Mouse (Mus musculus) hindbrain, embryonic 11.5 days (tissue): ENCODE data around the gene Grip1. TPM values are rescaled to one million over a fixed set of nuclear protein-coding genes. Genes with fewer than 3 reads are reported as not detected.
A peak's percentile ranks its signal among the peaks of the same experiment; 100 is the strongest.

Experiments
- ATAC-seq: fragments of 200-750 bp; cut with Nextera tagmentation; 2 replicates; pipeline ENCODE4 v1.8.0; 2017; ENCODE audit warnings: mild to moderate bottlenecking, moderate TSS enrichment, moderate library complexity; ENCODE audit not compliant: low FRiP score
- DNase-seq: peaks from one replicate; pipeline ENCODE4 v3.0.0-alpha.2; 2015; ENCODE audit warnings: low spot score
- H3K27ac ChIP-seq: fragments of 300-500 bp; sonication (generic); 2 replicates; pipeline ENCODE4 v1.5.1; 2014; ENCODE audit warnings: mild to moderate bottlenecking, low read depth, low read length
- H3K27me3 ChIP-seq: fragments of 300-500 bp; sonication (generic); 2 replicates; pipeline ENCODE4 v1.6.1; 2014; ENCODE audit warnings: mild to moderate bottlenecking, low read length, moderate library complexity, mixed read lengths; ENCODE audit not compliant: control insufficient read depth, insufficient read depth
- H3K36me3 ChIP-seq: fragments of 300-500 bp; sonication (generic); 2 replicates; pipeline ENCODE4 v1.6.1; 2014; ENCODE audit warnings: mild to moderate bottlenecking, low read length, moderate library complexity, mixed read lengths; ENCODE audit not compliant: control insufficient read depth, insufficient read depth
- H3K4me1 ChIP-seq: fragments of 300-500 bp; sonication (generic); replicated peaks from 2 replicates; pipeline ENCODE4 v1.6.1; 2014; ENCODE audit warnings: low read length, mixed read lengths; ENCODE audit not compliant: control insufficient read depth, insufficient read depth
- H3K4me2 ChIP-seq: fragments of 300-500 bp; sonication (generic); replicated peaks from 2 replicates; pipeline ENCODE4 v1.6.1; 2014; ENCODE audit warnings: mild to moderate bottlenecking, low read depth, low read length
- H3K4me3 ChIP-seq: fragments of 300-500 bp; sonication (generic); 2 replicates; pipeline ENCODE4 v1.5.1; 2014; ENCODE audit warnings: low read depth, low read length
- H3K9ac ChIP-seq: fragments of 300-500 bp; sonication (generic); 2 replicates; pipeline ENCODE4 v1.6.1; 2014; ENCODE audit warnings: low read depth, low read length
- H3K9me3 ChIP-seq: fragments of 300-500 bp; sonication (generic); 2 replicates; pipeline ENCODE4 v1.6.1; 2016; ENCODE audit warnings: low read length; ENCODE audit not compliant: control insufficient read depth
- WGBS: fragments of 180-500 bp; shearing (Covaris S2); extraction: QIAGEN DNeasy Blood & Tissue Kit; methylation state at CpG from one replicate; pipeline ENCODE4 v1.1.7; 2014; 5-methylcytosine and 5-hydroxymethylcytosine counted together
- polyA plus RNA-seq: library from polyadenylated mRNA; unstranded; fragments of >200 nt; fragmentation: Nextera tagmentation; extraction: Ambion mirVana; gene quantifications from 2 replicates; pipeline ENCODE4 v1.2.1, GENCODE M21; 2014

The Grip1 gene
- polyA plus RNA-seq, 1 experiment from 2014 or later, result 11.8 TPM

GRCm38 (mm10) chr10:119550630-119551029 is 97.0 kb downstream of the Grip1 start:
- ATAC-seq (no peak), DNase-seq (no peak)
- no peak overlapping the region for H3K4me3 ChIP-seq
- no peaks in the 10 kb centered on the region for H3K9me3 ChIP-seq
- H3K4me2 ChIP-seq, result no peak overlapping the region
- H3K27ac ChIP-seq, result no peak overlapping the region
- H3K9ac ChIP-seq, result no peak overlapping the region
- H3K27me3 ChIP-seq, result no peaks in the 10 kb centered on the region
- no peaks in the 10 kb centered on the region for H3K4me1 ChIP-seq
- no peaks in the 10 kb centered on the region for H3K36me3 ChIP-seq
- 90% methylated on average over 6 of the region's 6 CpGs for WGBS

- H3K9me3 ChIP-seq, result no peaks in the 10 kb centered on the region
- DNase-seq (no peak), ATAC-seq (no peak)
- no peaks in the 10 kb centered on the region for H3K27me3 ChIP-seq
- no peak overlapping the region for H3K27ac ChIP-seq
- H3K36me3 ChIP-seq, result no peaks in the 10 kb centered on the region
- no peak overlapping the region for H3K4me3 ChIP-seq
- no peak overlapping the region for H3K9ac ChIP-seq
- H3K4me2 ChIP-seq, result no peak overlapping the region
- WGBS, result 78% methylated on average over 7 of the region's 7 CpGs
- H3K4me1 ChIP-seq, result no peaks in the 10 kb centered on the region
Observed at GRCm38 (mm10) chr10:119556346-119556745, 102.7 kb downstream of the Grip1 start.

- H3K4me3 ChIP-seq, result no peak overlapping the region
- H3K27ac ChIP-seq, result no peak overlapping the region
- no peak overlapping the region for H3K9ac ChIP-seq
- 65% methylated on average over 7 of the region's 7 CpGs for WGBS
- DNase-seq, result no peak
- no peaks in the 10 kb centered on the region for H3K4me1 ChIP-seq
- no peaks in the 10 kb centered on the region for H3K36me3 ChIP-seq
- no peak overlapping the region for H3K4me2 ChIP-seq
- no peaks in the 10 kb centered on the region for H3K27me3 ChIP-seq
- H3K9me3 ChIP-seq, result no peaks in the 10 kb centered on the region
- no peak for ATAC-seq
Observed at GRCm38 (mm10) chr10:119558432-119558831, 104.8 kb downstream of the Grip1 start.

GRCm38 (mm10) chr10:119564862-119565261 is 111.2 kb downstream of the Grip1 start:
- Histone ChIP-seq H3K4me3 (no peak overlapping the region), H3K9me3 (no peaks in the 10 kb centered on the region), H3K4me1 (no peaks in the 10 kb centered on the region), H3K27me3 (no peaks in the 10 kb centered on the region), H3K36me3 (no peaks in the 10 kb centered on the region), H3K27ac (no peak overlapping the region), H3K9ac (no peak overlapping the region), H3K4me2 (no peak overlapping the region)
- ATAC-seq (no peak), DNase-seq (no peak)
- 93% methylated on average over 7 of the region's 7 CpGs for WGBS

GRCm38 (mm10) chr10:119573134-119573533 is 119.5 kb downstream of the Grip1 start:
- Histone ChIP-seq H3K36me3 (no peaks in the 10 kb centered on the region), H3K4me2 (no peak overlapping the region), H3K27ac (no peak overlapping the region), H3K27me3 (no peaks in the 10 kb centered on the region), H3K4me1 (no peaks in the 10 kb centered on the region), H3K9me3 (no peaks in the 10 kb centered on the region), H3K9ac (no peak overlapping the region), H3K4me3 (no peak overlapping the region)
- no peak for ATAC-seq
- no peak for DNase-seq
- WGBS, result 92% methylated on average over 9 of the region's 9 CpGs

- Histone ChIP-seq H3K4me1 (no peaks in the 10 kb centered on the region), H3K4me3 (no peak overlapping the region), H3K27ac (no peak overlapping the region), H3K36me3 (no peaks in the 10 kb centered on the region), H3K4me2 (no peak overlapping the region), H3K9ac (no peak overlapping the region), H3K27me3 (no peaks in the 10 kb centered on the region), H3K9me3 (no peaks in the 10 kb centered on the region)
- ATAC-seq (no peak), DNase-seq (no peak)
- WGBS, result 86% methylated on average over 1 of the region's 1 CpGs
Observed at GRCm38 (mm10) chr10:119575780-119576179, 122.2 kb downstream of the Grip1 start.

- no peak for DNase-seq
- no peak overlapping the region for H3K4me3 ChIP-seq
- H3K9me3 ChIP-seq, result no peaks in the 10 kb centered on the region
- no peak overlapping the region for H3K4me2 ChIP-seq
- no peak for ATAC-seq
- H3K27ac ChIP-seq, result no peak overlapping the region
- WGBS, result 90% methylated on average over 4 of the region's 4 CpGs
- no peak overlapping the region for H3K9ac ChIP-seq
- no peaks in the 10 kb centered on the region for H3K36me3 ChIP-seq
- no peaks in the 10 kb centered on the region for H3K27me3 ChIP-seq
- no peaks in the 10 kb centered on the region for H3K4me1 ChIP-seq
Observed at GRCm38 (mm10) chr10:119580024-119580423, 126.4 kb downstream of the Grip1 start.

- no peaks in the 10 kb centered on the region for H3K4me1 ChIP-seq
- H3K4me2 ChIP-seq, result no peak overlapping the region
- no peaks in the 10 kb centered on the region for H3K27me3 ChIP-seq
- H3K9ac ChIP-seq, result no peak overlapping the region
- no peak overlapping the region for H3K4me3 ChIP-seq
- H3K27ac ChIP-seq, result no peak overlapping the region
- H3K36me3 ChIP-seq, result no peaks in the 10 kb centered on the region
- no peaks in the 10 kb centered on the region for H3K9me3 ChIP-seq
- ATAC-seq (no peak), DNase-seq (peak; percentile 3)
- WGBS, result 78% methylated on average over 6 of the region's 6 CpGs
Observed at GRCm38 (mm10) chr10:119584666-119585065, 131.0 kb downstream of the Grip1 start.

GRCm38 (mm10) chr10:119586976-119587375 is 133.3 kb downstream of the Grip1 start:
- H3K9me3 ChIP-seq, result no peaks in the 10 kb centered on the region
- H3K4me3 ChIP-seq, result no peak overlapping the region
- H3K27ac ChIP-seq, result no peak overlapping the region
- H3K4me1 ChIP-seq, result no peaks in the 10 kb centered on the region
- H3K4me2 ChIP-seq, result no peak overlapping the region
- no peaks in the 10 kb centered on the region for H3K36me3 ChIP-seq
- ATAC-seq, result no peak
- no peak overlapping the region for H3K9ac ChIP-seq
- no peak for DNase-seq
- no peaks in the 10 kb centered on the region for H3K27me3 ChIP-seq
- WGBS, result 81% methylated on average over 3 of the region's 3 CpGs
